Mouse (Mus musculus) MEL (cell line): ENCODE results near the gene Ighmbp2.

Experiments used
- CTCF ChIP-seq, 3 experiments: IDR thresholded peaks in 2 of 3; conservative IDR thresholded peaks in 1 of 3; 2 replicates each; pipeline ENCODE4 v1.5.1; 2011 to 2012; ENCODE audit warnings: low read length in 3 of 3, low read depth in 2 of 3, mild to moderate bottlenecking in 2 of 3, improper control_type of control experiment in 1 of 3, inconsistent platforms in 1 of 3, mixed read lengths in 1 of 3, moderate library complexity in 1 of 3; ENCODE audit not compliant: control insufficient read depth in 1 of 3, insufficient read depth in 1 of 3, poor library complexity in 1 of 3, severe bottlenecking in 1 of 3
- E2F4 ChIP-seq: IDR thresholded peaks from 2 replicates; pipeline ENCODE4 v1.6.1; 2011; ENCODE audit warnings: low read depth, low read length, improper control_type of control experiment, borderline replicate concordance
- GABPA ChIP-seq: IDR thresholded peaks from 2 replicates; pipeline ENCODE4 v1.6.1; 2012; ENCODE audit warnings: low read depth, mild to moderate bottlenecking, inconsistent platforms, low read length, improper control_type of control experiment, moderate library complexity
- JUND ChIP-seq: IDR thresholded peaks from 2 replicates; pipeline ENCODE4 v1.6.1; 2011; ENCODE audit warnings: low read depth, mild to moderate bottlenecking, improper control_type of control experiment, low read length
- MAFK ChIP-seq: IDR thresholded peaks from 2 replicates; pipeline ENCODE4 v1.6.1; 2011; ENCODE audit warnings: low read depth, mild to moderate bottlenecking, low read length, improper control_type of control experiment, borderline replicate concordance
- UBTF ChIP-seq: IDR thresholded peaks from 2 replicates; pipeline ENCODE4 v1.6.1; 2012; ENCODE audit warnings: low read depth, mild to moderate bottlenecking, inconsistent platforms, low read length, improper control_type of control experiment, moderate library complexity, borderline replicate concordance; ENCODE audit not compliant: insufficient read depth
- USF1 ChIP-seq: IDR thresholded peaks from 2 replicates; pipeline ENCODE4 v1.6.1; 2014; ENCODE audit warnings: low read depth, mild to moderate bottlenecking, inconsistent platforms, low read length, improper control_type of control experiment, moderate library complexity
- ZMIZ1 ChIP-seq: IDR thresholded peaks from 2 replicates; pipeline ENCODE4 v1.6.1; 2012; ENCODE audit warnings: low read depth, mild to moderate bottlenecking, inconsistent platforms, low read length, improper control_type of control experiment, moderate library complexity

DNA sequence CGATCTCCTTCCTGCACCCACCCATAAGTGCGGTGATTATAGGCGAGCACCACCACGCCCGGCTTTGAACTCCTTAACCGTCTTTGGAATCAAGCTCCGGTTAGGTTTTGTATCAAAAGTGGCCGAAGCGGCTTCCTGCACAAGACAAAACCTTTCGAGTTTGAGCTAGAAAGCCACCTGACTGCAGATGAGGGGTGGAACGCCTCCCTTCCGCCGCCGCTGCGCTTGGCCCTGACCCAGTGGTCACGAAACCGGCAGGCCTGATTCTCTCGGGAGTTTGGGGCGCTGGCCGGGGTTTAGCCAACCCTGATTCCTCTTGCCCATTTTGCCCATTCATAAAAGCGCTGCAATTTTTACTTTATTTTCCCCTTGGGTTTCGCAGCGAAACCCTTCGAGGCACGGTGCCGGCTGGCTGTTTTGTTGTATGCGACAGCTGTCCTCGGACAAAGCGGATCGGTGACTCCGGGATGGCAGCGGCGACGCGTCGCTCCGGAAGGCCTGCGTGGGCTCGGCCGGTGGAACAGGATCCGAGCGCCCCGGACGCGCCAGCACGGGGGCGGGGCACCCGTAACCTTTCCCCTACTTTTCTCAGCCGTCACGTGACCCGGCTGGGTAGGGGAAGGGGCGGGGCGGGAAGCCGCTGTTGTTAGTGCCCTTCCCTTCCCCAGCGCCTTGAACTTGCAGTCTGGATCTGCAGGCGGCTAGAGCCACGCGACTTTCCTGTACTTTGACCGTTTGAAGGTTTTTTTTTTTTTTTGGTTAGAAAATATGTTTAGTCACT, 42.3 kb upstream of the Ighmbp2 start:
- TF ChIP-seq USF1 = peak; percentile 99
- no peak for TF ChIP-seq UBTF
- peak; percentile 55 for TF ChIP-seq ZMIZ1
- no peak for TF ChIP-seq CTCF (IDR thresholded peaks at IDR 0.05 in 2 of 3, conservative IDR thresholded peaks at IDR 0.05 in 1 of 3; ENCODE audit: control insufficient read depth in 1 of 3, insufficient read depth in 1 of 3, low read depth in 2 of 3, low read length in 3 of 3, poor library complexity in 1 of 3, severe bottlenecking in 1 of 3)
- TF ChIP-seq GABPA = no peak
- TF ChIP-seq MAFK = no peak
- no peak for TF ChIP-seq JUND
- no peak for TF ChIP-seq E2F4
